Mouse (Mus musculus) heart, postnatal 25 days (tissue): Measurements from ENCODE around the gene Dchs2. TPM values are rescaled to one million over a fixed set of nuclear protein-coding genes. Genes with fewer than 3 reads are reported as not detected.
A peak's percentile ranks its signal among the peaks of the same experiment; 100 is the strongest.

Experiments
- DNase-seq: peaks from one replicate; pipeline ENCODE4 v3.0.0; 2022; ENCODE audit warnings: low spot score
- intact Hi-C: fragments of 180-260 bp; cut with DNase I; formaldehyde crosslinking; loops from one replicate; pipeline ENCODE4 v1.15.1; 2025
- total RNA-seq, 2 experiments: library from RNA; stranded (reverse); gene quantifications; 2 replicates each; pipeline ENCODE4 v1.2.3; 2021

Dchs2 gene
- total RNA-seq, 2 experiments from 2014 or later, result 0.64 to 0.70 TPM

DNA sequence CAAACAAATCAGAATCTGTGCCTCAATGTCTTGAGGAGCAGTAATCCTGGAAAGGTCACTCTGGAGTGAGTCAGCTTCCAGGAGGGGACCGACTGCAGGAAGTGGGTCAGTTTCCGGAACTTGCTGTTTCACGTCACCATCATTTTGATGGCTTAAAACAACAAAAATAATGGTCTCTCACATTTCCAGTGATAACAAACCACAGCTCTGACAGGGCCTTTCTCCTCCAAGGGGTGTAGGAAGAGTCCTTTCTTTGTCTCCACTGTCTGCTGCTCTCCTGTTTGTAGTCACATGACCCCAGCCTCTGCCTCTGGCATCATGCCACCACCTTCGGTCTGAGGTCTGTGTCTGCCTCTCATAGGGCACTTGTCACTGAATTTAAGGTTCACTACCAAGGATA lies 106.7 kb downstream of the Dchs2 start:
- intact Hi-C loops, result no loop called here
- DNase-seq, result no peak

DNA sequence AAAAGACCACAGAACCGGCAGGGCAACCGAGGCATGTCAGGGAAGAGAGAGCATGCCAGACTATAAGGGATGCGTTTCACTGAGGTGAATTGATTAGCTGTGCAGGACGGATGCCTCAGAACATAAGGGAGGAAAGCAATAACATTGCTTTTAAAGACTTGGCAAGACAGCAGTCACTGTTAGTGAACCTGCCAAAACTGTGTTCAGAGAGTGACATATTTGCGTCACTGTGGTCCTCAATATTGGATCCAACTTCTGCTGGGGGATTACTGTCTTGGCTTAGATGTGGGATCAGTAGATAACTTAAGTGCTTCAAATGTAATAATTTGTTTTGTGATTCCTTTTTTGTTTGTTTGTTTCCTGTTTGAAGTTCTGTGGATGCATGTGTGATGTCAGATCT lies 107.3 kb downstream of the Dchs2 start:
- DNase-seq, result no peak
- intact Hi-C loops, result no loop called here

DNA sequence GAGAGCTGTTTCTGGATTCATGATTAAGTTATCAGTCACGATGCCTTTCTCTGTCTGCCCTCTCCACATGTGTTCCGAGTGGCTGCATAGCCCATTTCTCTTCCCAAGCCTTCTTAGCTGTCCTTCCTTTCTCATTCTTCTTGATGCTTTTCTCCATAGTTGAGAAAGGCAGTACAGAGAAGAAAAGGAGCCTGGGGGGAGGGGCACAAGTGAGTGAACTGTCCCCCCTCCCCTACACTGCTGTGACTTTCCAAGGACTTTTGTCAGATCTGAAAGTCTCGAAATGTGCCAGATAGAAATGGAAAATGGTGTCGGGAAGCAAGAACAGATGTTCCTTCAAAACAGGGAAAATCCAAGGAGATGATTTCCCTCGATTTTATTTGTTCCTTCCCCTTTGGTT lies 118.8 kb downstream of the Dchs2 start:
- no peak for DNase-seq
- intact Hi-C loops, result no loop called here

DNA sequence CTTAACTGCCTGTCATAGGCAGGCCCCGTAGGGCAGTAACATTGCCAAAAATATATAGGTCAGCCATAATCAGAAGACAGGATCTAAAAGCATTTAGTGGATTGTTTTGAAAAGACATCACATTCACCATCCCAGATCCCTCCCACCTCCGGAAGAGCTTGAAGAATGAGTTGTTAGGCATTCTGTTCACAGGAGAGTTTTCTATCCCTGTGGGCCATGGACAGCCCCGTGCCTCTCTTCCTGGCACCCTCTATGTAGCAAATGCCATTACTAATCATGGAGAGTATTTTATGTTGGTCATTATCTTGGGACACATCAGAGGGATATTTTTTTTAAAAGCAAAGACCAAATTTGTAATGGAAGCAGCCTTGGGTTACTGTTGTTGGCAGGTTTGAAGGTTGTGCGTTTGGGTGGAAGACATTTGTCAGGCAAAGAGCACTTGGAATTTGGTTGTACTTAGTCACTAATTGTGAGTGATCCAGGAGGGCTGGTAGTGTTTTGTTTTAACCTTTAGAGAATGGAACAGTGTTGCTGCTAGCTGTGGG lies 122.3 kb downstream of the Dchs2 start:
- DNase-seq, result no peak
- intact Hi-C loops, result no loop called here

DNA sequence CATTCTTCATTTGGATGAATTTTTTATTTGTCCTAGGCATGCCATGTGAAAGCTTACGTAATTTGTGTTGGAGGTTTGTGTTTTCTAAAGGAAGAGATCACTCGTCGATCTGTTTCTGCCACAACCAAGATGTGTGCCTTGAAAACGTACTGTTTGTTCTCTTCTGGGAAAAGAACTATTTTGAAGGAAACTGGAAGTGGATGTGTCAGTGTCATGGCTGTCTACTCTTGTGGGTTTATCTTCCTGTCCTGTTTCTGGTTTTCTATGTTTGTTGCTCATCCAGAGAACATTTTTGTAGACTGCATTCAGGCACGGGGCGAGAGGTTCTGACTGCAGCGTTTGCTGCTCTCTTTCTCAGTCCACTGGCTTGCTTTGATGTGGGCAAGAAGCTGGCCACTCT lies 124.2 kb downstream of the Dchs2 start:
- intact Hi-C loops, result no loop called here
- DNase-seq, result no peak

DNA sequence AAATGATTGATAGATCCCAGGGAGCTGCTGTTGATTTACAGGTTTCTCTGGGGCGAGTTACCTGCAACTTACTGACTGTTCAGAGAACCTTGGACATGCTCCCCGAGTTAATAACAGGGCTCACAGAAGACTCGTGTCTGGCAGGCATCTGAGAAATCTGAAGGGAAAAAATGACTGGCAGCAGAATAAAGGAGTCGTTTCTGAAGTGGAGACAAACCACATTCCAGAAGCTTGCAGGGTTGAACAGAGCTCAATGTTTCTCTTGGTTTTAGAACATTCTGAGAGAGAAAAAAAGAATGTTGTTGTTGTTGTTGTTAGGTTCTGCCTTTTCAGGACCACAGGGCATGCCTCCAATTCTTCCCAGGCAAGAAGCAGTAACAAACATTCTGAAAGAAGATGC lies 131.7 kb downstream of the Dchs2 start:
- intact Hi-C loops, result loop anchor here (2.0 kb wide), 1 partner anchor 33 kb away; no protein-coding TSS in a partner anchor
- no peak for DNase-seq

DNA sequence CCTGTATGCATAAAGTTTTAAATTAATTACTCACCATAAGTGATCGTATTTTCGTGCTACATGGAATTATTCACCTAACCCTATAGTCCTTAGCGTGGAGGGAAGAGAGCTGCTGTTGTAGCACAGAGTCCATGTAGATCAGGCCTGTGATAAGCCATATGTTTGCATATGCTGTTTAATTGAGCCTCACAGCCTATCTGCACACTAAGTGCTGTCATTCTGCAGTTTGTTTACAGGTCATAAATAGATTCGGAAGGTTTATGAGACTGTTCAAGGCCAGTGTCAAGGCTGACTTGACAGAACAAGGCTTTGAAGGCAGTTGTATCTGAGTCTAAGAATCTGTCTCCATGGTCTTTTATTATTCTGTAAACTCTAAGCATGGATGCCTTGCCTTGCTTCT lies 138.3 kb downstream of the Dchs2 start:
- no peak for DNase-seq
- intact Hi-C loops, result no loop called here

DNA sequence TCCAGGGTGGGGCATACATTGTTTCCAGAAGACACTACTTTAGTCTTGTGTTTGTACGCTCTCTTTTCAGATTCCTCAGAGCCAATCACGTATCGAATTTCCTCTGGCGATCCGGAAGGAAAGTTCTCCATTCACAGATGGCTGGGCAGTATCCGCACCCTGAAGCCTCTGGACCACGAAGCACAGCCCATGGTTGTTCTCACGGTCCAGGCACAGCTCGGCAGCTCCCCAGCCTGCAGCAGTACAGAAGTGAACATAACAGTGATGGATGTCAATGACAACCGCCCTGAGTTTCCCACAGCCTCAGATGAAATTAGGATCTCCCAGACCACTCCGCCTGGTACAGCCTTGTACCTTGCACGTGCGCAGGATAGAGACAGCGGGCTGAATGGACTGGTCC lies 142.5 kb downstream of the Dchs2 start:
- DNase-seq, result no peak
- intact Hi-C loops, result no loop called here

DNA sequence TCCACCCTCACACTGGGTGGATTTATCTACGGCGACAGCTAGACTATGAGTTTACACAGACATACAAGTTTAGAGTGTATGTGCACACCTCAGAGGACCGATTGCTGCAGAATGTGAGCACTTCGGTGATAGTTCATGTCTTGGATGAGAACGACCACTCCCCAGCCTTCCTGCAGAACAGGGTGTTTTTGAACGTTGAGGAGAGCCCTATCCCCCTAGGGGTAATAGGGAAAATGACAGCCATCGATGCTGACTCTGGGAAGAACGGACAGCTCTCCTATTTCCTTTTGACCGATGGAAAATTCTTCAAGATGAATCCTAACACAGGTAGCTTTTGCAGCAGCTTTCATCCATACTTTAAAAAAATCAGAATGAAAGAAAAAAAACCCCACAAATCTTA lies 143.2 kb downstream of the Dchs2 start:
- intact Hi-C loops, result no loop called here
- no peak for DNase-seq

DNA sequence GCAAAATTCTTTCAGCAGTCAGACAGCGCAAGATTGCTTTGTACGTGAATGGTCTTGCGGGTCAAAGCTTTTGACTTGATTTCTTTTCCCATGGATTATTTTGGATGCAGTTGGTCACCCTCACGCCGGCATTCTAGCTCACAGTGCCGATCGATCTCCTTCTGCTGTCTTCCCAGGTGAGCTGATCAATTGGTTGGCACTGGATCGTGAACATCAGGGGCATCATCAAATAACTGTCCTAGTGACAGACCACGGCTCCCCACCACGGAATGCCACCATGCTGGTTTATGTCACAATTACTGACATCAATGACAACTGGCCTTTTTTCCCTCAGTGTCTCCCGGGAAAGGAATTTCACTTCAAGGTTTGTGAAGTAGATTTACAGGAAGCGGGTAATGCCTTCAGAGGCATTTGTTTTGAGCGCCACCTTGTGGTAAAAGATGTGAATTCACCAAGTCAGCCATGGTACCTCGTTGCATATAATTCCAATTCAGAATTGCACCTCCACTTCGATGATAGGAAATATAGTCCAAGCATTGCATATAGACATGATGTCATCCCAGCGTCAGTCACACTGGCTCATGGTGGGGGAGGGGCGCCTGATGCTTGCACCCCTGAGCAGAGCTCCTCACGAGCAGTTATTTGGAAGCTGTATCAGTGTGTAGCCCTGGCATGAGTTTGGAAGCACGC lies 146.0 kb downstream of the Dchs2 start:
- peak; percentile 7 for DNase-seq
- intact Hi-C loops, result loop anchor here (1.0 kb wide), 2 partner anchors 163 to 274 kb away; no protein-coding TSS in a partner anchor

DNA sequence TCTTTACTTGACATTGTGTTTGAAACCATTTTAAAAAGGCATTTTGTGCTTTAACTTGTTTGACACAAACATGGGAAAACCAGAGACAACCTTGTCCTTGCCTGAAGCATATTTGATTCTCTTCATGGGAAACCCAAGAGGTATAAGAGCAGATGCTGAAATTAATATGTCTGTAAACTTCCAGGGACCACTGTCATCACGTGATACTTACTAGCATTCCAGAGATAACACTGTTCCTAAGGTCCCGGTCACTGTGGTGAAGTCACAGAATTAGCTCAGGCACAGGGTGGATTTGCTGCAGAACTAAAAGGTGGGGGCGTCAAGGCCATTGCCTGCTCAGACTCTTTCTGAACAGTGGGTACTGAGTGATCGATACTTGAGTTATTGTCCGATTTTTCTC lies 148.0 kb downstream of the Dchs2 start:
- DNase-seq, result no peak
- intact Hi-C loops, result no loop called here

DNA sequence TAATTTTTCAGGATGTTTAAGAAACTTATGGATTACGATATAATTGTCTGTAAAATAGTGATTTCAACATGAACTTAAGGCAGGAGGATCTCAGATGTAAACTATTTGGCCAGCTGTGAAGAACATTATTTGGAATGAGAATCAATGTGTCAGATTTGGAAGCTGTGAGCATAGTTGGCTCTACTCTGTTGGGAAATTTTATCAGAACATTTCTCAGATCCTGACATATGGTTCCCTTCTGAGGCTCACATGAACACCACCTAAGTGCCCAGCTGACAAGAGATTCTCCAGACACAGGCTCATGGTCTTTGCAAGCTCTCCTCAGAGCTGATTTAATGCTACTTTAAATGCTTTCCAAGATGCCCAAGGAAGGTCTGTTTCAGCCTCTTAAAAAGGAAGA lies 156.1 kb downstream of the Dchs2 start:
- DNase-seq, result no peak
- intact Hi-C loops, result loop anchor here (10.0 kb wide), 1 partner anchor 191 kb away; no protein-coding TSS in a partner anchor

DNA sequence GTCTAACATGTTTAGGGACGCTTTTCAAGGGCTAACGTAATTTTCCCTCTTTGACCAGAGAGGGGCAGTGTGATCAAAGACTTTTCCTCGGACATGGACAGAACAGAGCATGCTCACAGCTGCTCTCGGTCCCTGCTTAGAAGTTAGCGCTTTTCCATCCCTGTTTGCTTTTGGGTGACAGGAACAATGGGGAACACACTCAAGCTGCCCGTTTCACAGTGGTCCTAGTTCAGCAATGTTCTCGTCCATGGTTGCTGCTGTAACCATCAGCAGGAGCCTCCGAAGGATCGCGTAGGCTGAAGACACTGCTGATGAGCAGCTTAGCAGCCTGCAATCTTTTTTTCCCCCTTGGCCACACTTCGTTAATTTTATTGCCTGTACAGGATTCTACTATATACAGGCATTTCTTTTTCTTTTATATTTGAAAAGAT lies 159.2 kb downstream of the Dchs2 start:
- DNase-seq, result no peak
- intact Hi-C loops, result loop anchor here (5.0 to 10.0 kb wide), 2 partner anchors 188 to 475 kb away; no protein-coding TSS in a partner anchor

DNA sequence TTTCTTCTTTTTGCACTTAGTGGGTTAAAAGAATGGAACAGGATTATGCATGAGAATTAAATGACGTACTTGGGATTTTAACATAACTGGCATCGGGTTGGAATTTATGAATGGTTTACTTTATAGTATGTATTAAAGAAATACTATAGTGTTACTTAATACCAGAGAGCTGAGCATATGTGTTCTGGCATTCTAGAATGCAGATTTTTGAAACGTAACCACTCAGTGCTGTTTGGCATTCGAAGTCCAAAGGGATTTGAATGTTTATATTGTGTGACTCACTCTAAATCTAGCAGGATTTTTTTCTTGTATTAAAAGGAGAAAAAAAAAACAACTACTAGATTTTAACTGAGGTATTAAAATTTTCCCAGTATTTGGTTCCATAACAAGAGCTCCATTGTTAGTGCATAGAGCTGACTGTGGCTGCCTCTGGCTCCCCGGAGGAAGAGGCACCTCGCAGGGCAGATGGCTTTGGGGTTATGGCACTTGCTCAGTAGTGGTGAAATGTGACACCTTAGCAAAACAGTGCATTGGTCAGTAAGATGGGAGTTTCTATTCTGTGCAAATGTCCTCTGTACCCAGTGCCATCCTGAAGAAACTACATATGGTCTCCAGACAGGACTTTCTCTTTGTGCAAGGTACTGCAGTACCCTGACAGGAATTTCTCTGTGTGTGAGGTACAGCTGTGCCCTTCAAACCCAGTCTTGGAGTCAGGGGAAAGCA lies 160.5 kb downstream of the Dchs2 start:
- intact Hi-C loops, result loop anchor here (5.0 to 10.0 kb wide), 2 partner anchors 187 to 474 kb away; no protein-coding TSS in a partner anchor
- DNase-seq, result no peak

DNA sequence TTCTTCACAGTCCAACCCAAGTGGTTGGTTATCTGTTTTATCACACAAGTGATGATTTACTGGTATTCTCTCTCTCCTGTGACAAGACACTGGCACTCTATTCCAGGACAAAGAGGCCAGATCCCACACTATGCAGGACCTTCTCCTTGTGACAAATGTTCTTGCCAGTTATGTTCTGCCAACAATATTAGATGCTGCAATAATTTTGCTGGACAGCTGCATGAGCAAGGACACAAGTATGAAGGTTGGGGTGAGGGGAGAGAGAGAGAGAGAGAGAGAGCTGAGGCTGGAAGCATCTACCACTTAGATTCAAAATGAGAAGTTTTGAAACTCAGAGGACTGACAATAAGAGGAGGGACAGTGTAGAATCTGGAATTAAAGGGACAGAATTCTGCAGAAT lies 162.7 kb downstream of the Dchs2 start:
- no peak for DNase-seq
- intact Hi-C loops, result no loop called here

DNA sequence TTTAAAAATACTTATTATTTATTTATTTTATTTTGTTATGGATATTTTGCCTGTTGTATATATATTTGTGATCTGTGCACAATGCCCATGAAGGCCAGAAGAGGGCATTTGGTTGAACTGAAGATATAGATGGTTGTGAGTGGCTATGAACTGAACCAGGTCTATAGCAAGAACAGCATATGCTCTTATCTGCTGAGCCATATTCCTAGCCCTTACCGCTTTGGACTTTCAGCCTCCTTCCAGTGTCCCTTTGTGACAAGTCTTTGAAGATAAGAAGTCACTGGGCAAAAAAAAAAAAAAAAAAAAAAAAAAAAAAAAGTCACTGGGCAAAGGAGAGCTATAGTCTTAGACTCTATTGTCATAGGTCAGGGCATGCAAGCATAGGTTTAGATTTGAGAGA lies 163.2 kb downstream of the Dchs2 start:
- no peak for DNase-seq
- intact Hi-C loops, result no loop called here

DNA sequence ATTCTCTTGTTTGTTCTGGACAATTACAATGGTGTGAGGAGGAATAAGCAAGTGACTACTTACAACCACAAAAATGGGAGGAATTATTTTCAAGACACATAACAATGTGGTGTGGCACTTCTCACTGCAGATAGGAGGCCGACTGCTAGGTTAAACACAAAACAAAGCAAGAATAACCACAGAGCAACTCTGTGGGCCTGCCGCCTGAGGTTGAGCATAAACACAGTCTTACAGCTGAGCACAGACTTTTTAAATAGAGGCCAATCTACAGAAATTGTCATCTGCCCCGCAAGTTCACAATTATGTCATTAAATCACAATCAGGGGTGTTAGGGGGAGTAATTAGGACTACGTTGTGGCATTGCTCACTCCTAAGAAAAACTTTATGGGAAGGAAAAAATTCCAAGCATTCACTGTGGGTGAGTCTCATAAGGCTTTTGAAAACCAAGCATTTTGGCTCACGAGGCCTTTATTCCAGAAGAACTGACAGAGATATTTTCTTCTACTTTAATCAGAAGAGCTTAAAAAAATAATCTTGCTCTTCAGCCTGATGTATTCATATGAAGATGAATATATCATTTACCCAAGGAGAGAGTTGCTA lies 172.1 kb downstream of the Dchs2 start:
- no peak for DNase-seq
- intact Hi-C loops, result no loop called here

DNA sequence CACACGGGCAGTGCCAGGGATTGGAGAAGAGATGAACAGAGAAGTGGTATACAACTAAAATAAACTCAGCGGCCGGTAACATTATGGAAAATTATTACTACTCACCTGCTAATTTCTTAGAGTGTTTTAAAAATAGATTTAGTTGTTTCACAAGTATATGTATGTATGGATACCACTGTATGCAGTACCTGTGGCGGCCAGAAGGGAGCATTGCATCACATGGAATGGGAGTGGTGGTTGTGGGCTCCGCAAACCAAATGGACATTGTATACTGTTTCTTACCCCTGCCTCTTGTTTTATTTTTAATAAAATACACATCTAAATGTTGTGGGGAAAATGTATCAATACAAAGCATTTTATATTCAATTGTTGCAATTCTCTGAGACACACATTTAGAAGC lies 176.1 kb downstream of the Dchs2 start:
- intact Hi-C loops, result no loop called here
- DNase-seq, result no peak

DNA sequence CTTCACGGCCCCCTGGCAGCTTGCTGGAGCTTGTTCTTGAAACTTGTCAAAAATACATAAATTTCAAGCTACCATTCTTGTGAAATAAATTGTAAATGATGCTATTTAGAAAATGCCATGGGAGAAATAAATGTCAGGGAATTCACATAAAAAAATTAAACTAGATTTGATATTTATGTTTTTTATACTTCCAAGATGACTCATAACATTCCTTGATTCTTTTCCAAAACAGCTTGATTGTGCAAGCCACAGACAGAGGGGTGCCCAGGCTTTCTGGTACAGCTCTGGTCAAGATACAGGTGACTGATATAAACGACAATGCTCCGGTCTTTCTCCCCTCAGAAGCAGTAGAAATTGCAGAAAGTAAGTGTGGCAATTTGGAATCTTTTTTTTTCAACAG lies 218.2 kb downstream of the Dchs2 start:
- intact Hi-C loops, result no loop called here
- no peak for DNase-seq

DNA sequence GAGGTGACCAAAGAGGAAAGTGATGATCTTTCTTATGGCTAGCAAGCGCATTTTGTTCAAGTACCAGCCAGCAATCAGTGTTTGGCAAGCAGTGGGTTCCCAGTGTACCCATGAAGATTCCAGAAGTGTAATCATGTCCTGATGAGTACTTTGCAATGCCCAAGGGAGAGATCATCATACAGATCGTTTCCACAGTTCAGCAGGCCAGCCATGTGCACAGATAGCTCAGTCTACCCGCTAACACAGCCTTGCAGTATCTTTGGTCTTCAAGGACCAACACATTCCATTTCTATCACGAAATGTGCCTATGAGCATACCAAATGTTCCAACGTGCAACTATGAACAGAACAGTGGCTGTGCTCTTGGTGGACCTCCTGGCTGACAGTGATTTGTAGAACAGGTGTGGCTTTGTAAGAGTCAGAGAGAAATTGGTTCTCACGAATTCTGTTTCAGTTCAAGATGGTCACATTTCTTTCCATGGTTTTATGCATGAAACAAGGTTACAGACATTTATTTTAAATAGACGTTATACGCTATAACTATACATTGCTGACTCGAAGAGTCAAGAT lies 240.8 kb downstream of the Dchs2 start:
- DNase-seq, result no peak
- intact Hi-C loops, result no loop called here
